Mouse (Mus musculus) liver, embryonic 12.5 days (tissue): Measurements from ENCODE around the gene Fbxo3. TPM values are rescaled to one million over a fixed set of nuclear protein-coding genes. Genes with fewer than 3 reads are reported as not detected.
"Not testable (repeated sequence)": the region's sequence is repeated elsewhere in the genome, so short reads cannot be mapped to it uniquely, and the experiment has no call there.

Experiments used
- ATAC-seq: fragments of 200-750 bp; cut with Nextera tagmentation; 2 replicates; pipeline ENCODE4 v1.8.0; 2017; ENCODE audit warnings: moderate number of reproducible peaks, mild to moderate bottlenecking, moderate library complexity
- H3K27ac ChIP-seq: fragments of 300-500 bp; sonication (generic); 2 replicates; pipeline ENCODE4 v1.5.1; 2016; ENCODE audit warnings: mild to moderate bottlenecking
- H3K27me3 ChIP-seq: fragments of 300-500 bp; sonication (generic); replicated peaks from 2 replicates; pipeline ENCODE4 v1.6.1; 2016; ENCODE audit warnings: mild to moderate bottlenecking, moderate library complexity
- H3K36me3 ChIP-seq: fragments of 300-500 bp; sonication (generic); 2 replicates; pipeline ENCODE4 v1.6.1; 2016; ENCODE audit warnings: mild to moderate bottlenecking, moderate library complexity
- H3K4me1 ChIP-seq: fragments of 300-500 bp; sonication (generic); 2 replicates; pipeline ENCODE4 v1.6.1; 2016
- H3K4me2 ChIP-seq: fragments of 300-500 bp; sonication (generic); 2 replicates; pipeline ENCODE4 v1.6.1; 2016; ENCODE audit warnings: mild to moderate bottlenecking, moderate library complexity
- H3K4me3 ChIP-seq: fragments of 300-500 bp; sonication (generic); 2 replicates; pipeline ENCODE4 v1.5.1; 2016; ENCODE audit warnings: mild to moderate bottlenecking, moderate library complexity
- H3K9ac ChIP-seq: fragments of 300-500 bp; sonication (generic); 2 replicates; pipeline ENCODE4 v1.6.1; 2016; ENCODE audit warnings: mild to moderate bottlenecking, moderate library complexity
- H3K9me3 ChIP-seq: fragments of 300-500 bp; sonication (generic); replicated peaks from 2 replicates; pipeline ENCODE4 v1.6.1; 2016; ENCODE audit warnings: mild to moderate bottlenecking, moderate library complexity
- WGBS: fragments of 180-500 bp; shearing (Covaris S2); methylation state at CpG from one replicate; pipeline ENCODE4 v1.1.7; 2016; ENCODE audit not compliant: insufficient replicate concordance; 5-methylcytosine and 5-hydroxymethylcytosine counted together
- polyA plus RNA-seq: library from polyadenylated mRNA; unstranded; fragments of >200 nt; fragmentation: Nextera tagmentation; extraction: Ambion mirVana; gene quantifications from 2 replicates; pipeline ENCODE4 v1.2.1, GENCODE M21; 2016

Gene Fbxo3
- polyA plus RNA-seq, 1 experiment from 2014 or later: 60.1 TPM

DNA sequence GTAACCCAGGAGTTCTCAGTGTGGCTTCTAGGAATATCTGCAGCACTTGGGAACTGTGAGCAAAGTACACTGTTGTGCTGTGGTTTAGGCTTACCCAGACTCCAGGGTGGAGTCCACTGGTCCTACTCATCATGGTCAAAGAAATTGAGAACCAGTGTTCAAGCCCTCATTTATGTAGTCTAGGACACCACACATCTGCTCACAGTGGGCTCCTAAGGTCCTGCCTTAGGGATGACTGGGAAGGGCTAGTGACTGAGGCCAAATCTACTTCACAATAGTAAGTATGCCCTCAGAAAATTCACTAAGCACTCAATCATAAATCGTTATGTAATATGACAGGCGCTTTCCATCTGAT lies 71.7 kb downstream of the Fbxo3 start:
- 80% methylated on average over 2 of the region's 2 CpGs for WGBS
- no peaks in the 10 kb centered on the region for H3K27me3 ChIP-seq

DNA sequence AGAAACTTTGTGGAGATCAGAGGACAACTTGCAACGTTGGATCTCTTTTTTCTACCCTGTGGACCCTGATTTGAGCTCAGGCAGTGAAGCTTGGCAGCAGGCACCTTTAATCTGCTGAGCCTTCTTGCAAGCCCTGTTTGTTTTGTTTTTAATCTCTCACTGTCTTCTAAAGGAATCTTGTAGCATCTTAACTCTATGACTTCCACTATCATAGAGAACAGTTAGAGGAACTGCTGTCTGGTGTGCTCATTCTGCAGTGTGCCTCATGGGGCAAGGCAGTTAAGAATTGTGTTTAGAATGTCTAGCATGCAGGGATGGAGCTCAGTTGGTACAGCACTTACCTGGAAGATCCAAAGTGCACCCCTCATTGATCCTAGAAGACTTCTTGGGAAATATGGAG lies 72.4 kb downstream of the Fbxo3 start:
- H3K9ac ChIP-seq: peak overlapping the region; percentile 9; the same call in 1 of the 2 replicates
- no peaks in the 10 kb centered on the region for H3K27me3 ChIP-seq
- H3K4me2 ChIP-seq: peak overlapping the region; percentile 83
- H3K36me3 ChIP-seq: peaks cover 18% of the 10 kb centered on the region
- peaks cover 86% of the 10 kb centered on the region for H3K4me1 ChIP-seq
- H3K9me3 ChIP-seq: no peaks in the 10 kb centered on the region
- ATAC-seq: no peak
- H3K4me3 ChIP-seq: peak overlapping the region; percentile 1; the same call in 1 of the 2 replicates
- peak overlapping the region; percentile 97 for H3K27ac ChIP-seq
- WGBS: 37% methylated on average over 1 of the region's 1 CpGs

More for the DNA sequence above, 71.7 kb downstream of the Fbxo3 start:
- H3K4me3 ChIP-seq: peak overlapping the region; percentile 76
- peak overlapping the region; percentile 62 for H3K9ac ChIP-seq
- H3K27ac ChIP-seq: peak overlapping the region; percentile 97
- ATAC-seq: no peak
- H3K36me3 ChIP-seq: peaks cover 11% of the 10 kb centered on the region; the same call in 1 of the 2 replicates
- no peaks in the 10 kb centered on the region for H3K9me3 ChIP-seq
- peaks cover 81% of the 10 kb centered on the region for H3K4me1 ChIP-seq
- peak overlapping the region; percentile 83 for H3K4me2 ChIP-seq

DNA sequence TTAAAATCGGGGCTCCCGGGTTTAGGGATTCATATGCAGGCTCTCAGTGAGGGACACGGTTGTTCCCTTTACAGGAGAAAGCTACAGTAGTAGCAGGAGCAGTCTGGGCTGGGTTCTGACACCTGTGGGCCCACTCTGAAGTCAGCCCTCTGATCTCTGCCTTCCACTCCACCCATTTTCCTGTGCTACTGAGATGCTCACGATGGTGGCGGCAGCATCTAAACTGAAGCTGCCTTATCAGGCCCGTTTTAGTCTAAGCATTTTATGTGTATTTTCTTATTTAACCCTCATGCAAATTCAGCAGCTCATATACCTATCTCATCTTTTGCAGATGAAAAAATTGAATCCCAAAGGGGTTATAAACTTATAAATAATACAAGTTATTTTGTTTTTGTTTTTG lies 77.3 kb downstream of the Fbxo3 start:
- H3K4me1 ChIP-seq: peaks cover 75% of the 10 kb centered on the region
- whole genome bisulfite sequencing: 74% methylated on average over 6 of the region's 6 CpGs
- peaks cover 43% of the 10 kb centered on the region for H3K36me3 ChIP-seq

GRCm38 (mm10) chr2:104109021-104109420 lies 81.5 kb downstream of the Fbxo3 start:
- H3K27me3 ChIP-seq, ATAC-seq, H3K9ac ChIP-seq, H3K9me3 ChIP-seq, H3K4me3 ChIP-seq: not testable (repeated sequence)
- 86% methylated on average over 2 of the region's 2 CpGs for WGBS
- H3K36me3 ChIP-seq: peaks cover 60% of the 10 kb centered on the region
- H3K4me1 ChIP-seq: peaks cover 55% of the 10 kb centered on the region
- 0 out of 2 replicates have a peak overlapping the region, but pooled peaks have one; percentile 55 for H3K27ac ChIP-seq
- peak overlapping the region; percentile 2; the same call in 1 of the 2 replicates for H3K4me2 ChIP-seq

More for the DNA sequence above, 77.3 kb downstream of the Fbxo3 start:
- Histone ChIP-seq H3K4me3 (no peak overlapping the region), H3K27ac (peak overlapping the region; percentile 34; the same call in 1 of the 2 replicates), H3K9me3 (no peaks in the 10 kb centered on the region), H3K4me2 (no peak overlapping the region), H3K27me3 (no peaks in the 10 kb centered on the region), H3K9ac (no peak overlapping the region)
- no peak for ATAC-seq

DNA sequence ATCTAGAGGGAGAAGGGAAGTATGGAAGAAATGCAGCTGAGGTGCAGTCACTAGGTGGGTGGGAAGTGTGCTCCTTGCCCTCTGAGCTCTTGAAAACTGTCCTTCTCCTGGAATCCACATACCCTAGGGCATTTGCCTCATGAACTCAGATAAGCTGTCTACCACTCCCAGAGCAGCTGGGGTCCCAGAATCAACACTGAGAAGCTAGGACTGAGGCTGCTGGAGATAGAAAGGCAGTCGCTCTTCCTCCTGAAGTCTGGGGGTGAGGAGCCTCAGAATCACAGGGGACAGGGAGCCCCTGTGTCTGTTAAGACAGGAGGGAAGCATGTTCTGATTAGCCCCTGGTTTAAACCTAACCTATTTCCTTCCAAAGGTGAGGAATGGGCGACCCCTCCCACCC lies 82.0 kb downstream of the Fbxo3 start:
- 35% methylated on average over 2 of the region's 2 CpGs for WGBS
- Histone ChIP-seq H3K36me3 (peaks cover 58% of the 10 kb centered on the region), H3K4me2 (peak overlapping the region; percentile 2; the same call in 1 of the 2 replicates), H3K4me1 (peaks cover 51% of the 10 kb centered on the region), H3K9me3 (no peaks in the 10 kb centered on the region), H3K4me3 (no peak overlapping the region), H3K27me3 (no peaks in the 10 kb centered on the region), H3K9ac (peak overlapping the region; percentile 15; the same call in 1 of the 2 replicates), H3K27ac (peak overlapping the region; percentile 55)
- ATAC-seq: peak; percentile 29

DNA sequence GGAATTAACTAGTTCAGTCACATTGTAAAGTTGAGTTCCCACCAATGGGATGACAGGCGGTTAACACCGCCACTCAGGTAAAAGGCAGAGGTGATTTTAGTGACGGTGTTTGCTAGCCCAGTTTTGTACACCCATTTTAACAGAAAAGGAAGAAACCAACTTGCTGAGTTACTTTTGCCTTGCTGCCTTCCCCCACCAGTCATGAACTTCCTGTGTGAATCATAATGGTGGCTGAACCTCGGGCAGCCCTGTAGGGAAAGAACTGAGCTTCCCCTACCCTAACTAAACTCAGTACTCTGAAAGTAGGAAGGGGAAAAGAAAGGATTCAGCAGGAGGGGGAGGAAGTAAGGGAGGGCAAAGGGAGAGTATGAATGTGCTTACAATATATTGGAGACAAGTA lies 82.5 kb downstream of the Fbxo3 start:
- H3K9ac ChIP-seq: no peak overlapping the region
- no peaks in the 10 kb centered on the region for H3K27me3 ChIP-seq
- H3K36me3 ChIP-seq: peaks cover 59% of the 10 kb centered on the region
- ATAC-seq: no peak
- peak overlapping the region; percentile 55 for H3K27ac ChIP-seq
- H3K9me3 ChIP-seq: no peaks in the 10 kb centered on the region
- WGBS: 62% methylated on average over 4 of the region's 4 CpGs
- 0 out of 2 replicates have a peak overlapping the region, but pooled peaks have one; percentile 2 for H3K4me2 ChIP-seq
- peaks cover 47% of the 10 kb centered on the region for H3K4me1 ChIP-seq
- no peak overlapping the region for H3K4me3 ChIP-seq

DNA sequence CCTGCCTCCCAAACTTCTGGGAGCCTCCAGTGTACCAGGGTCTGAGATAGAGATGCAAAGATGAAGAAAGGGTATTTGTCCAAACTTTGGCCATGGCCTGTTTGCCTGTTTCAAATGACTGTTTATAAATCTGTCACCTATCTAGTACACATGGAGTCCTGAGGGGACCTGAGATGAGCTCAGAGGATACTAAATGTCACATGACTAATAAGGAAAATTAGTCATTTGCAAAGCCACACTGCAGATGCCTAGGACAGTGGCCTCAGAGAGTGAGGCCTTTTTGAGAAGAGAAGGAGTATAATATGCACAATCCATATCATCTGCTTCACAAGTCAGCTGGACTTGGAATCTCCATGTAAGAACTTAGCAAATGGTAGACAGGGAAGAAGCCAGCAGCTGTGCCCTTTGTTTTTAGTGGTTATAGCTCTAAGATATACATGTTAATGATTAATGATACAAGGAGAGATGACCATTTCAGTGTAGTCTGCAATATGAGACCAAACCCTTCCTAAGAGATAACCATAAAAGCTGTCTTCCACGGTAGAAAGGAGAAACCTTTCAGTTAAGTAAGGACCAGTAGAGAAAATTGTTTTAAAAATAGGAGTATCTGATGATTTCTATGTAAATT lies 83.8 kb downstream of the Fbxo3 start:
- H3K36me3 ChIP-seq: peaks cover 52% of the 10 kb centered on the region
- H3K27ac ChIP-seq, H3K4me2 ChIP-seq, H3K9me3 ChIP-seq, H3K27me3 ChIP-seq, H3K9ac ChIP-seq, H3K4me3 ChIP-seq, ATAC-seq: not testable (repeated sequence)
- H3K4me1 ChIP-seq: peaks cover 43% of the 10 kb centered on the region
- no CpG with 5 or more reads among the region's 1 CpGs for WGBS

Other genes with a start within 250 kb of the Fbxo3 start
- 235 and 238 TPM in 2 replicates for gene Caprin1, start 230.1 kb upstream of the Fbxo3 start, polyA plus RNA-seq
- 188 and 194 TPM in 2 replicates for gene Lmo2, start 69.7 kb upstream of the Fbxo3 start, polyA plus RNA-seq
- gene 4931422A03Rik, start 640 bp downstream of the Fbxo3 start, polyA plus RNA-seq: 2.1 and 2.4 TPM in 2 replicates
- not detected in 2 replicates for gene Gm10912, start 38.1 kb downstream of the Fbxo3 start, polyA plus RNA-seq
- not detected in 2 replicates for gene Gm10799, start 40.8 kb downstream of the Fbxo3 start, polyA plus RNA-seq
- 10.4 and 13.2 TPM in 2 replicates for gene Cd59b, start 42.1 kb downstream of the Fbxo3 start, polyA plus RNA-seq
- 71.2 and 76.7 TPM in 2 replicates for gene Cd59a, start 68.1 kb downstream of the Fbxo3 start, polyA plus RNA-seq
- 0.36 and 0.77 TPM in 2 replicates for gene A930018P22Rik, start 95.0 kb downstream of the Fbxo3 start, polyA plus RNA-seq